Mouse (Mus musculus) liver, embryonic 11.5 days (tissue): ENCODE results near the gene Rnaseh2a. TPM values are rescaled to one million over a fixed set of nuclear protein-coding genes. Genes with fewer than 3 reads are reported as not detected.

Source experiments
- ATAC-seq: fragments of 200-750 bp; cut with Nextera tagmentation; replicated peaks from 2 replicates; pipeline ENCODE4 v1.8.0; 2017; ENCODE audit warnings: moderate number of reproducible peaks, mild to moderate bottlenecking, moderate TSS enrichment, moderate library complexity; ENCODE audit not compliant: low FRiP score
- DNase-seq: peaks from one replicate; pipeline ENCODE4 v3.0.0-alpha.2; 2017; ENCODE audit warnings: low spot score
- H3K27ac ChIP-seq: fragments of 300-500 bp; sonication (generic); 2 replicates; pipeline ENCODE4 v1.5.1; 2014; ENCODE audit warnings: mild to moderate bottlenecking, low read depth, low read length, control low read depth
- H3K27me3 ChIP-seq: fragments of 300-500 bp; sonication (generic); replicated peaks from 2 replicates; pipeline ENCODE4 v1.6.1; 2014; ENCODE audit warnings: low read length, mixed read lengths; ENCODE audit not compliant: control insufficient read depth, insufficient read depth
- H3K36me3 ChIP-seq: fragments of 300-500 bp; sonication (generic); 2 replicates; pipeline ENCODE4 v1.6.1; 2014; ENCODE audit warnings: mild to moderate bottlenecking, low read length, moderate library complexity, mixed read lengths; ENCODE audit not compliant: control insufficient read depth, insufficient read depth
- H3K4me1 ChIP-seq: fragments of 300-500 bp; sonication (generic); replicated peaks from 2 replicates; pipeline ENCODE4 v1.6.1; 2014; ENCODE audit warnings: low read length, mixed read lengths; ENCODE audit not compliant: control insufficient read depth, insufficient read depth
- H3K4me2 ChIP-seq: fragments of 300-500 bp; sonication (generic); 2 replicates; pipeline ENCODE4 v1.6.1; 2014; ENCODE audit warnings: mild to moderate bottlenecking, control low read depth, moderate library complexity
- H3K4me3 ChIP-seq: fragments of 300-500 bp; sonication (generic); 2 replicates; pipeline ENCODE4 v1.5.1; 2014; ENCODE audit warnings: low read depth, low read length, control low read depth
- H3K9ac ChIP-seq: fragments of 300-500 bp; sonication (generic); 2 replicates; pipeline ENCODE4 v1.6.1; 2014; ENCODE audit warnings: low read depth, low read length, control low read depth
- H3K9me3 ChIP-seq: fragments of 300-500 bp; sonication (generic); 2 replicates; pipeline ENCODE4 v1.6.1; 2016; ENCODE audit warnings: low read length, inconsistent platforms, mixed read lengths; ENCODE audit not compliant: control insufficient read depth
- WGBS: fragments of 180-500 bp; shearing (Covaris S2); extraction: QIAGEN DNeasy Blood & Tissue Kit; methylation state at CpG from one replicate; pipeline ENCODE4 v1.1.7; 2014; 5-methylcytosine and 5-hydroxymethylcytosine counted together
- polyA plus RNA-seq: library from polyadenylated mRNA; unstranded; fragments of >200 nt; fragmentation: Nextera tagmentation; extraction: Ambion mirVana; gene quantifications from 2 replicates; pipeline ENCODE4 v1.2.1, GENCODE M21; 2014

Gene Rnaseh2a
- polyA plus RNA-seq, 1 experiment from 2014 or later = 197 TPM

DNA sequence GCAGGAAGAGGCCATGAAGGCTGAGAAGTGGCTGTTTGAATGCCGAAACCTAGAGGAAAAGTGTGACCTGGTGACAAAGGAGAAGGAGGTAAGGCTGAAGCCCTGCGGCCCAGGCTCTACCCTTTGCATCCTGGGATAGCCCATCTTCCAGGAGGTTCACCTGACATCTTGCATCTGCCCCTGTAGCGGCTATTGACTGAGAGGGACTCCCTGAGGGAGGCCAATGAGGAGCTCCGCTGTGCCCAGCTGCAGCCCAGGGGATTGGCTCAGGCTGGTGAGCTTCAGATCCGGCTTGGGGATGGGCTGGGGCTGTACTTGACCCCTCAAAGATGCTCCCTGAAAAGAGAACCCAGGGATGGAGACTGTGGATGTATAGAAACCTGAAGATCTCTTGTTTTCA lies 27.4 kb upstream of the Rnaseh2a start:
- WGBS = 87% methylated on average over 5 of the region's 5 CpGs
- no peak for ATAC-seq
- no peak overlapping the region for H3K27ac ChIP-seq

DNA sequence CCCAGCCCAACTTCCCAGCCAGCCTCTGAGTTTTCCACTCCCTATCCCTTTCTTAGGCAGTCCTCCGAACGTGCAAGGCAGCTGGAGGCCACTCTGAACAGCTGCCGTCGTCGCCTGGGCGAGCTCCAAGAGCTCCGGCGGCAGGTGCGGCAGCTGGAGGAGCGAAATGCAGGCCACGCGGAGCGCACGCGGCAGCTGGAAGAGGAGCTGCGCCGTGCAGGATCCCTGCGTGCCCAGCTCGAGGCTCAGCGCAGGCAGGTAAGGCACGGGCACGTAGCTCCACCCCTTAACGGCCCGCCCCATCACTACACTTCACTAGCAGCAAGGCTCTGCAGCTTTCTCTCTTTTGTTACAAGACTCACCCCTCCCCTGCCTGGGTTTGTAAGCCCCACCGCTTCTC lies 26.1 kb upstream of the Rnaseh2a start:
- H3K4me2 ChIP-seq = no peak overlapping the region
- H3K36me3 ChIP-seq = no peaks in the 10 kb centered on the region
- H3K4me1 ChIP-seq = peaks cover 5% of the 10 kb centered on the region; the same call in 1 of the 2 replicates
- H3K27ac ChIP-seq = no peak overlapping the region
- ATAC-seq = no peak
- H3K9me3 ChIP-seq = no peaks in the 10 kb centered on the region
- H3K27me3 ChIP-seq = 0 out of 2 replicates have a peak, but pooled peaks cover 3% of the 10 kb centered on the region
- 40% methylated on average over 25 of the region's 25 CpGs for WGBS
- no peak overlapping the region for H3K4me3 ChIP-seq
- DNase-seq = no peak
- H3K9ac ChIP-seq = no peak overlapping the region

More for the DNA sequence above, 27.4 kb upstream of the Rnaseh2a start:
- H3K9ac ChIP-seq = no peak overlapping the region
- no peak overlapping the region for H3K4me2 ChIP-seq
- peaks cover 3% of the 10 kb centered on the region; the same call in 1 of the 2 replicates for H3K4me1 ChIP-seq
- H3K27me3 ChIP-seq = 0 out of 2 replicates have a peak, but pooled peaks cover 3% of the 10 kb centered on the region
- no peak overlapping the region for H3K4me3 ChIP-seq
- H3K36me3 ChIP-seq = no peaks in the 10 kb centered on the region
- H3K9me3 ChIP-seq = no peaks in the 10 kb centered on the region
- DNase-seq = no peak

DNA sequence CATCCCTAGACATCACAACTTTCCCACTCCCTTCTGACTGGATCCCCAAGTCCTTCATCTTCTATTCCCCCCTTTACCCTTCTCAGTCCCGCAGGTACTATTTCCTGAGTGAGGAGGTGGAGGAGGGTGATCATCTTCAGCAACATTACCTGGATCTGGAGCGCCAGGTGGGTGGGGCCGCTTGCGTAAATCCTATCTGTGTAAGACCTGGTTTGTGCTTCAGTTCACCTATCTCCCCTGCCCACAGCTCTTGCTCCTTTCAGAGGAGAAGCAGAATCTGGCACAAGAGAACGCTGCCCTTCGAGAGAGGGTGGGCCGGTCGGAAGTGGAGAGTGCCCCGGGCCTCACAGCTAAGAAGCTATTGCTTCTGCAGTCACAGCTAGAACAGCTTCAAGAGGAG lies 24.8 kb upstream of the Rnaseh2a start:
- Histone ChIP-seq H3K9me3 (no peaks in the 10 kb centered on the region), H3K4me3 (no peak overlapping the region), H3K27me3 (0 out of 2 replicates have a peak, but pooled peaks cover 3% of the 10 kb centered on the region), H3K36me3 (no peaks in the 10 kb centered on the region), H3K4me1 (peaks cover 9% of the 10 kb centered on the region), H3K4me2 (no peak overlapping the region), H3K9ac (no peak overlapping the region), H3K27ac (no peak overlapping the region)
- 87% methylated on average over 9 of the region's 9 CpGs for WGBS
- ATAC-seq (no peak), DNase-seq (no peak)

DNA sequence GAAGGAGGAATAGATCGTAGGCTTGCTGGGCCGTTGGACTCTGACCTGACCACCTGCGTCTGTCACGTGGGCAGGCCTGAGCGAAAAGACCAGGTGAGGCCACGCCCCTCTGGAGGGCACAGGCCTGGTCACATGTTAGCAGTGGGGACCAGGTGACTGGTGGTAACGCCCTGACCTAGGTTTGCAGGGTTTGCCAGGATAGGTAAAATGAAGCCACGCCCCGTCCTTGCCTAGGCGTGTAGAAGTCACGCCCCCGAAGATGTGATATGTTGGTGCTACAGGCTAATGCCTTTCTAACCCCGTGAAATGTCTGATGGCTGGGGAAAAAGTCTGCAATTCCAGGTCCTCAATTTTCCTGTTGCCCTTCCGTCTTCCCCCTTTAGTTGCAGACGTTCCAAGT lies 21.3 kb upstream of the Rnaseh2a start:
- H3K4me1 ChIP-seq = peaks cover 23% of the 10 kb centered on the region
- peak overlapping the region; percentile 71 for H3K27ac ChIP-seq
- peak overlapping the region; percentile 68 for H3K9ac ChIP-seq
- H3K4me3 ChIP-seq = peak overlapping the region; percentile 67
- no peaks in the 10 kb centered on the region for H3K9me3 ChIP-seq
- no peaks in the 10 kb centered on the region for H3K36me3 ChIP-seq
- WGBS = 2% methylated on average over 15 of the region's 15 CpGs
- H3K27me3 ChIP-seq = 0 out of 2 replicates have a peak, but pooled peaks cover 3% of the 10 kb centered on the region
- DNase-seq (no peak), ATAC-seq (peak; percentile 57)
- H3K4me2 ChIP-seq = peak overlapping the region; percentile 93

DNA sequence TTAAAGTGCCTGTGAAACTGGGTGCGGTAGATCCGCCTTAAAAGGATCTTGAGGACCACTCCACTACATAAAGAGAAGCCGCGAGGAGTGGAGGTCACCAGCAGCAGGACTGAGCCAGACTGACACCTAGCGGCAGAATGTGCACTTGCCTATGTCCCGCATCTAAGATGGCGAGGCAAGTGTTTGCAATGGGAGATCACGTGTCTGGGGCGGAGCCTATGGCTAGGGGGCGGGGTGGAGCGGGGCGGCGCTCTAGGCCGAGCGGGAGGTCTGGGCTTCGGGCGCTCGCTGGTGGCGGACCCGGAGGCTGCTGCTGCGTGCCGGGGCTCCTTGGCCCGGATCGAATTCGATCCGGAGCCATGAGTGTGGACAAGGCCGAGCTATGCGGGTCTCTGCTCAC lies 20.8 kb upstream of the Rnaseh2a start, which contains the start of gene Hook2:
Gene Hook2, plus strand, starts transcription at position 255 of the 400 bp plus-strand sequence.
- Histone ChIP-seq H3K4me3 (peak within 1 kb of the TSS; percentile 67), H3K9me3 (no peaks in the 10 kb centered on the region), H3K27ac (peak within 1 kb of the TSS; percentile 71), H3K36me3 (no peaks in the 10 kb centered on the region), H3K9ac (peak within 1 kb of the TSS; percentile 68), H3K4me1 (peaks cover 26% of the 10 kb centered on the region), H3K4me2 (peak within 1 kb of the TSS; percentile 93), H3K27me3 (0 out of 2 replicates have a peak, but pooled peaks cover 3% of the 10 kb centered on the region)
- DNase-seq (peak; percentile 96), ATAC-seq (peak; percentile 86)
- WGBS = under 1% methylated on average over 28 of the region's 28 CpGs

DNA sequence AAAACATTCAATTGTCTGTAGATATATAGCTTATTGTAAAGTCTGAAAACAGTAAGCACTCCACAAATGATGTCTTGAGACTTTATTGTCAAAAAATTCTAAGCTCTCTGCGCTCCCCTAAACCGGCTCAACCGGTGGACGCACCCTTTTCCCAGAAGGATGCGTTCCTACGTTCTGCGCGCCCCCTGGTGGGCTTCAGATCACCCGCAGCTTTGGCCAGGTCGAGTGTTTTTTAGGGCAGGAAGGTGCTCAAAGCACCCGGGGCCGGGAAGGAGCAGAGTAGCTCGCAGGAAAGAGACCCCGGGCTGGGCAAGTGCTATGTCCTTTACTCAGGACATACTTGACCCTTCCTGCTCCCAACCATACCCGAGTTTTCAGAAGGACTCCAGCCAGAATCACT lies 20.2 kb upstream of the Rnaseh2a start:
- peak; percentile 68 for ATAC-seq
- no peaks in the 10 kb centered on the region for H3K9me3 ChIP-seq
- peak overlapping the region; percentile 93 for H3K4me2 ChIP-seq
- H3K4me1 ChIP-seq = peaks cover 31% of the 10 kb centered on the region
- H3K4me3 ChIP-seq = peak overlapping the region; percentile 67
- DNase-seq = peak; percentile 90
- peak overlapping the region; percentile 71; the same call in 1 of the 2 replicates for H3K27ac ChIP-seq
- H3K27me3 ChIP-seq = 0 out of 2 replicates have a peak, but pooled peaks cover 3% of the 10 kb centered on the region
- H3K36me3 ChIP-seq = no peaks in the 10 kb centered on the region
- peak overlapping the region; percentile 68 for H3K9ac ChIP-seq
- under 1% methylated on average over 15 of the region's 15 CpGs for WGBS

DNA sequence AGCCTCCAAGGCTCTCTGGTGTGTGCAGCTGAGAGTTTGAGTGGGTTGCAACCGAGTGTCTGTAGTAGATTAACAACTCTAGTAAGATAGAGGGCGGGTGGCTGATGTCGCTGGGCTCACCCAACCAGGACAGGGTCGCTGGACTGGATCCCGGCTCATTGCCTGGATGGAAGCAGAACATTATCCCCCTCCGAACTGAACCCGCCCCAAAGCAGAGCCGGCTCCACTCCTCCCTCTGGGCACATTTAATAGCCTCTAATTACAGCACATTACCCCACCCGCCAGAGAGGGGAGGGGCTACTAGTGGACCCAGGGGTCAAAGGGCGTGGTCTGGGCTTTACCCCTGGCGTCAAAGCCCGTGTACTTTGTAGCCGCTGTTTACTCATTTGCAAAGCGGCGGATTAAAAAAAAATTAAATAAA lies 19.8 kb upstream of the Rnaseh2a start:
- no peaks in the 10 kb centered on the region for H3K27me3 ChIP-seq
- H3K9me3 ChIP-seq = no peaks in the 10 kb centered on the region
- H3K4me1 ChIP-seq = peaks cover 36% of the 10 kb centered on the region
- DNase-seq (no peak), ATAC-seq (no peak)
- H3K36me3 ChIP-seq = no peaks in the 10 kb centered on the region
- no peak overlapping the region for H3K27ac ChIP-seq
- peak overlapping the region; percentile 93 for H3K4me2 ChIP-seq
- WGBS = 11% methylated on average over 15 of the region's 15 CpGs
- peak overlapping the region; percentile 50; the same call in 1 of the 2 replicates for H3K9ac ChIP-seq
- H3K4me3 ChIP-seq = peak overlapping the region; percentile 67

DNA sequence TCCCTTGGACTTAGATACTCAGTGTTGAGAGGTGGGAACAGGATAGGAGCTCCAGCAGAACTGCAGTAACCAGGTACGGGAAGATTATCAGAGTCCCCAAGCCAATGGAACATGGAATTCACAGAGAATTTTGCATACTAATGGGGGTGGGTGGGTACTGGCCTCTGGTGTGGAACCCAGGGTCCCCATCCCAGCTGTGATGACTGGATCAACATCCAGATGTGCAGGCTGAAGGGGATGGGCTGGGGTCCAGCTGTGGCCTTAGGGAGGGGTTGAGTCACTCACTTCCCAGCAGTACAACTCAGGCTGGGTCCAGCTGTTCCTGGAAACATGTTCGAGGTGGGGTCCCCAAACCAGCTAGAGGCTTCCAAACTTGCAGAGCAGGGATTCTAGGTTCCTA lies 18.3 kb upstream of the Rnaseh2a start:
- no peaks in the 10 kb centered on the region for H3K9me3 ChIP-seq
- 65% methylated on average over 2 of the region's 2 CpGs for WGBS
- ATAC-seq = no peak
- no peak for DNase-seq
- H3K4me3 ChIP-seq = no peak overlapping the region
- no peaks in the 10 kb centered on the region for H3K36me3 ChIP-seq
- no peak overlapping the region for H3K27ac ChIP-seq
- H3K4me2 ChIP-seq = no peak overlapping the region
- no peak overlapping the region for H3K9ac ChIP-seq
- H3K4me1 ChIP-seq = peaks cover 43% of the 10 kb centered on the region
- no peaks in the 10 kb centered on the region for H3K27me3 ChIP-seq

DNA sequence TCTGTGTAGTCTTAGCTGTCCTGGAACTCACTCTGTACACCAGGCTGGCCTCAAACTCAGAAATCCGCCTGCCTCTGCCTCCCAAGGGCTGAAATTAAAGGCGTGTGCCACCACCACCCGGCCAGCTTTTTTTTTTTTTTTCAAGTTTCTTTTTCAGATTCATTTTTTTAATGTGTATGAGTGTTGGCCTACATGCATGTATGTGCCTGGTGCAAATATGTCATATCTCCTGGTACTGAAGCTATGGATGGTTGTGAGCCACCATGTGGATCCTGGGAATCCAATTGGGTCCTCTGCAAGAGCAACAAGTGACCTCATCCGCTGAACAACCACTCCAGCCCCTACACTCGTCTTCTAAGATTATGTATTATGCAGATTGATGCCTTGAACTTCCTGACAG lies 17.8 kb upstream of the Rnaseh2a start:
- no peak for ATAC-seq
- Histone ChIP-seq H3K4me1 (peaks cover 48% of the 10 kb centered on the region), H3K9ac (no peak overlapping the region), H3K4me3 (no peak overlapping the region), H3K27ac (no peak overlapping the region), H3K4me2 (no peak overlapping the region), H3K36me3 (no peaks in the 10 kb centered on the region), H3K27me3 (no peaks in the 10 kb centered on the region), H3K9me3 (no peaks in the 10 kb centered on the region)
- DNase-seq = no peak
- WGBS = 79% methylated on average over 5 of the region's 5 CpGs
